Mouse (Mus musculus) cerebellum, adult 2 months (tissue): ENCODE measurements around the gene Rps15.

Experiments used
- CTCF ChIP-seq: fragments of 200-500 bp; IDR thresholded peaks from 2 replicates; pipeline ENCODE4 v1.5.1; 2011; ENCODE audit warnings: low read depth, mild to moderate bottlenecking, control low read depth, low read length, moderate library complexity, borderline replicate concordance; ENCODE audit not compliant: insufficient read depth
- POLR2A ChIP-seq: fragments of 200-500 bp; IDR thresholded peaks from 2 replicates; pipeline ENCODE4 v1.6.1; 2011; ENCODE audit warnings: low read length, control low read depth, borderline replicate concordance; ENCODE audit not compliant: insufficient read depth

DNA sequence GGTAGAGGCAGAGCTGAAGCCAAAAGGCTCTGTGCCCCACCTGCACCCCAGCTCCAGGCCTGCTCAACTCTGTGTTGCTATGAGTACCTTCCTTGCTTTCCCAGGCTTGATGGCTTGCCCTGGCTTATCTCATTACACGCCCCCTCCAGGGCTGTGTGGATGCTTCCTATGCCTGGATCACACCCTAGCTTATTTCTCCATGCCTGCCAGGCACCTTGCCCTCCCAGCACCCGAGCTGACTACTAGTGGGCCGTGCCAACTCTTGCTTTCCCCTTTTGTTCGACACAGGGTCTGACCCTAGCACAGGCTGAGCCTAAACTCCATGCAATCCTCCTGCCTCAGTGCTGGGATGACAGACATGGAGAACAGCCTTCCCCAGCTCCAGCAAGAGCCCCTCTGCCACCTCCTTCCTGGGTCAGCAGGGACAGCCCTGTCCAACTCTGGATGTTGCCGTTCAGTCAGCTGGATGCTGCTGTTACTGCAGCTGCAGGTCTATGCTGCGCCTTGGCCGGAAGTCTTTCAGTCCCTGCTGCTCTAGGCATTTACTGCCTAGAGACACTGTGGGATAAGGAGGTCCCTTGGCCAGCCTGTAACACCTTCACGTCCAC lies 5.4 kb downstream of the Rps15 start:
- TF ChIP-seq POLR2A, result no peak
- TF ChIP-seq CTCF, result no peak
